Mouse (Mus musculus): Measurements from ENCODE around the gene Ccn1.
A peak's percentile ranks its signal among the peaks of the same experiment; 100 is the strongest.

Ccn1 gene

DNA sequence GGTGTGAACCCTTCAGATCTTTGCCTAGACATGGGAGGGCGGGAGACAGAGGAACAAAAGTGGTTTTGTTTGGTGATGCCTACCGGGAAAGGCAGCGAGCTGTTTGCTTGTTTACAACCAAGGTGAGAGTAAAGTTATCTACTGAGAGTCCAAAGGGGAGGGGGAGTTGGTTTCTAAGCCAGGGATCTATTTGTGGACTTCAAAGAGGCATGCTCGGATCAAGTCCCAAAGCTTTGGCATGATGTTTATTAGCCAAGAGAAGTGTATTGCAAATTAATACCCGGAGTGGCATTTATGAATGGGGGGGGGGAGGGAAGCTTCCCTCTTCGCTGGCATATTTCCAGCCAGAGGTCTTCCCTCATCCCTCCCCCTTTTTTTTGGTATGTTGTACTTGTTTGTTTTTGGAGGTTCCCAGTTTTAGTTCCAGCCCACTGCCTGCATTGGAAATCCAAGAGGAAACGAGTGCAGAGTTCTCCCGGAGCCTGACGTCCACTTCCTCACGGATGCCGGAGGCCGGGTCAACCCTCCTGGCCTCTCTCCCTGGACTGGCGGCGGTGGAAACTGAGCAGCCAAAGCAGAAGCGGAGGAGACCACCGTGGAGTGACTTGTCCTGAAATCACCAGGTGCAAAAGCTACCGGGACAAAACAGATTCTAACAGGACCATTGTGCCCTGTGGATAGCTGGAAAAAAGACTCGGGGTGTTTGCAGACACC is 674 bp upstream of the Ccn1 start:
- peak; percentile 79 to 84 for DNase-seq

DNA sequence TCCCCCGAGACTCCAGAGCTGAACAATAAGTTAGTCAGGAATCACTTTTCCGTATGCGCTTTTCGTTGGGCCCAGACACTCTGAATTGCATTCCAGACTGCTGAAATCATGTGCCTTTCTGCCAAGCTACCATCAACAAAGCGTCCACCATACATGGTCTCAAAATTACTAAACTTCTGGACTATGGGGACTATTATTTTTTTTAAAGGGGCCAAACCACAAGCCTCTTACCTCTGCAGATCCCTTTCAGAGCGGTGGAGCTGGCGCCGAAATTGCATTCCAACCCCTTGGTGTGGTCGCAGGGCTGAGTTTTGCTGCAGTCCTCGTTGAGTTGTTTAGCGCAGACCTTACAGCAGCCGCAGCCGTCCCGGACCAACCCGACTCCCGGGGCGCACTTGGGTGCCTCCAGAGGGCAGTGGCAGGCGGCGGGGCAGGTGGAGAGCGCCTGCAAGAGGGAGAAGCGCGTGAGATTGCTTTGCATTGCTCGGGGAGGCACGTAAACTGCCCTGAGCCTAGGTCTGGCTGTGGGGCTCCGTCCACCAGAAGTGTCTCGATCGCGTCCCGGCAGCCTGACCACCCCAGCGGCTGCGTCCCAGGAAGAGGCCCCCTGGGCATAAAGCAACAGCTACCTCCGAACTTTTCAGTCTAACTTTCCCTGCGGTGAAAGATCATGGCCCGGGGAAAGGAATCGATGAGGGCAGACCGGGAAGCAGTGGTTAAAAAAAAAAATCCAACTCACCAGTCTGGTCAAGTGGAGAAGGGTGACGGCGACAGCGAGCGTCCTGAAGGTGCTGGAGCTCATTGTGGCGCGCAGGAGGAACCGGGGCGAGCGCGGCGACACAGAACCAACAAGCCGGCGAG is 560 bp downstream of the Ccn1 start:
- peak; percentile 77 to 80 for DNase-seq

DNA sequence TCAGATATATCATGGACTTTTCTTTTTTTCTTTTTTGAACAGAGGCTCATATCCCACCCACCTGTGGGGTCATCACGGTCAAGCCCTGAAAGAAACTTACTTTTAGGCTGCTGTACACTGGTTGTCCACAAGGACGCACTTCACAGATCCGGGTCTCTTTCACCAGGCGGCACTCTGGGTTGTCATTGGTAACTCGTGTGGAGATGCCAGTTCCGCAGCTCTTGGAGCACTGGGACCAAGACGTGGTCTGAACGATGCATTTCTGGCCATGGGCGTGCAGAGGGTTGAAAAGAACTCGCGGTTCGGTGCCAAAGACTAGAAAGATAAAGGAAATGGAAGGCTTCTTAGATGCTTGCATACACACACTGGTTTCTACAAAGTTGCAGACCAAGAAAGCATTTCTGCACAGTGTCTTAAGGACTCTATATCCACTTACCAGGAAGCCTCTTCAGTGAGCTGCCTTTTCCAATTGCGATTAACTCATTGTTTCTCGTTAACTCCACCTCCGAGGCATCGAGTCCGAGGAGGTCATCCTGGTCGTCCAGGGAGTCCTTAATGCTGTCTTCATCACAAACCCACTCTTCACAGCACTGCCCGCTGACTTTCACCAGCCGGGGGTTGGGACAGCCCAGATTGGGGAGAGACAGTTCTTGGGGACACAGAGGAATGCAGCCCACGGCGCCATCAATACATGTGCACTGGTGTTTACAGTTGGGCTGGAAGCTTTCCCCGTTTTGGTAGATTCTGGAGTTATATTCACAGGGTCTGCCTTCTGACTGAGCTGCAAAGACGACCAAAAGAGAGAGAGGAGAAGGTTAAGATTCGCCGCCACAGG is 1.5 kb downstream of the Ccn1 start:
- peak; percentile 58 for DNase-seq

DNA sequence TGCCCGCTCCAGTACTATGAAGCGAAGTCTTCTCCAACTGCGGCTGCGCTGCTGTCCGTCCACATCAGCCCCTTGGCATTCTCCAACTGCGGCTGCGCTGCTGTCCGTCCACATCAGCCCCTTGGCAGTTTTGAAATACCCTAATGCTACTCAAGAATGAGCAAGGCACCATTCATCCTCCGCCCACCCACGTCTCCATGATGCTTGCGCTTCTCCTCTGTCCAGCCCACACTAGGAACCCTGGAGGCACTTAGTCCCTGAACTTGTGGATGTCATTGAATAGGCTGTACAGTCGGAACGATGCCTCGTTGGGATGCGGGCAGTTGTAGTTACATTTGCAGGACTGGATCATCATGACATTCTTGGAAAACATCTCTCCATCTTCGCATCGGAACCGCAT is 2.4 kb downstream of the Ccn1 start:
- no peak for DNase-seq

DNA sequence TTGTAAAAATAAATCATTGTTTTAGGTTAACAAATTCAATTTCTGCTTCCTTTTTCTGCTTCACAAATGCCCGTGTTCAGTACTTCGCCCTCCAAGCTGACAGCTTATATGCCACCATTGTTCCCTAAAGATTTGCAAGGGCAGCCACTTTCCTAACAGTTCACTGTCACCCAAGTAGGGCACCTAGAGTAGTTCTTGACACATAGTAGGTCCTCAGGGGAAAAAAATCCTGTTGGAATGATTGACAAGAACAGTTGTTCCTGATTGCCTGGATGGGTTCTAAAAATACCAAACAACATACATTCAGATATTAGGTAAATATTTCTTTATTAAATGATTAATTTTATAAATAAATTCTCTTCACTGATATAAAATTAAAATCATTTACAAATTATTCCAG is 3.1 kb downstream of the Ccn1 start:
- DNase-seq = no peak

DNA sequence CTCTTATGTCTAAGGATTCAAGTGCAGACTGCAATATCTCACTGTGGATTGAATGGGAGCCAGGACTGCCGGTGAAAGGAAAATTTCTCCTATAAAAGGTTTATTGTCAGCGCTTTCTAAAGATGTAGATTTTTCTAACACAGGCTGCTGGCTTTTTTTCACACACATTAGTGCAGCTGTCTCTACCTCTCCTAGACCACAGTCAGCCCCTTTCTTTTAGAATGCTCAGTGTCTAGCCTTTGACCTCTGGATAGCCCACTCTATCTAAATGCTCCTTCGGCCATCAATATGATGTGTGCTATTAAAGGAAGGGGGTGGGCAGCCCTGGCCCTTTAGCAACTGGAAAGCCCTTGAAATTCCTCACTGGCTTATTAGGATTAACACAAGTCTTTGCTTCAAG is 3.8 kb downstream of the Ccn1 start:
- DNase-seq = no peak

DNA sequence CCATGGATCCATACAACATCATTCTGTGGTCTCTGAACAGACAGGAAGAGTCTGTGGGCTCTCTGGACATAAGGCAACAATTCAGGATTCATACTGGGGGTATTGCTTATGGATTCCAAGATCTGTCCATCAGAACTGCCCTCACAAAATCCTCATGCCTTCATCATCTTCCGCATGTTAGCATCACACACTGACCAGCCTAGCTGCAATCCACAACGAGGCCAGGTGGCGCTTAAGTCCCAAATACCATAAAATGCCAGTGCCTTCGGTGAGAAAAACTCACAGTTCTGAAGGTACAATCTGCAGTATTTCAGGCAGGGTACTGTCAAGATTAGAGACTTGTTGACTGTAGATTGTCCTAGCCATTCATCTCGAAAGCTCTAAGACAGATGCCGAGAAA is 4.3 kb downstream of the Ccn1 start:
- no peak for DNase-seq

DNA sequence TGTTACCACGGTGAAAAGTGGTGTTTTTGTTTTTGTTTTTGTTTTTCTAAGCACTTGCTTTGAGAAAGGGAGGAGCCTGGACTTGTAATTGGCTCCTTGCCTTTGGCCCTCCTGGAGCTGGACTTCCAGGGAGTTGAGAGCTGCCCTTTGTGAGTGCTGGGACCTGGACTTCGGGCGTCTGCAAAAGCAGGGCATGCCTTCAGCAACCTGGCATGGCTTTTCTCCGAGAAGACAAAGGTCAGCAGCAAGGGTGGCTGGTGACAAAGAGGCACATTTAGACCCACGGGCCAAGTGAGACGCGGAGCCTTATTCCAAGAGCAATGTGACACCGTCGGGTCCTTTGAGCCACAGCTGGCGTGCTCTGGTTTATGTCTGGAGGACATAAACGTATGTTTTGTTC is 6.9 kb downstream of the Ccn1 start:
- no peak for DNase-seq

DNA sequence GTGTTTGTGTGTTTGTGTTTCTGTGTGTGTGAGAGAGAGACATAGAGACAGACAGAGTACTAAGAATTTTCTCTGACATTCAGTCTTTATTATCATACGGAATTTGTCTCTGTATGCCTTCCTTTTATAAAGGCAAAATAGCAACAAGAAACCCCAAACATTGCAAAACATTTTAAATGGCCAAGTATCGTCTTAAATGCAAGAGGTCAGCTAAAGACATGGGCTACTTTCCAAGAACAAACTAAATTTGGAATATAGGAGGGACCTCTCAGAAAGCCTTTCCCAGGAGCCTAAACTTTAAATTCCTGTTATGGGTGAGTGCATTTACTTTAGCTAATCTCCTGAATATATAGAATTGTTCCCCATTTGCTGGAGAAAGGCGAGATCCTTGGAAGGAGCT is 7.9 kb downstream of the Ccn1 start:
- no peak for DNase-seq

DNA sequence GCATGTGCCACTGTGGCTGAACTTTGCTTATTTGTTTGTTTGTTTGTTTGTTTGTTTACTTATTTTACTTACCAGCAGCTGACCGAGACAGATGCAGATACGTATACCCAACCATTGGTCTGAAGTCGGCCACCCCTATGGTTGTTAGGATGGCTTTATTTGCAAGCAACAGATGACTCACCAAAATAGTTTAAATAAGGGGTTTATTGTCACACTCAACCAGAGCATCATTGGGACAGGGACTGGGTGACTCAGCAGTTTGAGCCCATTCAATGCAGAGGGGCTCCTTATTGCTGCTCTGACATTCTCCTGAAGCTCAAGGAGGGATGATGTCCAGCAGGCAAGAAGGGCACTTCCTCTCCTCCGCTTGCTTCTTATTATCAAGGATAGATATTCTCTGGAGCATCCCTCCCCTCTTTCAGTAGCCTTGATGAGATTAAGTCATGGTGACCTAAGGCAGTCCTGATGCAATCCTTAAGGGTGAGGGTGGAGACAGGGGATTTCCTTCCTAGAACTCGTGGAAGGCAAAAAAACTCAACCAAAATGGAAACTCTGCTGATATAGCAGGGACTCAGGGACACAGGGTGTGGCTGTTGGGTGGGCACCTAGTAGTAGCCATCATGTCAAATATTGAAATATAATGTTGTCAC is 8.6 kb downstream of the Ccn1 start:
- DNase-seq = no peak

DNA sequence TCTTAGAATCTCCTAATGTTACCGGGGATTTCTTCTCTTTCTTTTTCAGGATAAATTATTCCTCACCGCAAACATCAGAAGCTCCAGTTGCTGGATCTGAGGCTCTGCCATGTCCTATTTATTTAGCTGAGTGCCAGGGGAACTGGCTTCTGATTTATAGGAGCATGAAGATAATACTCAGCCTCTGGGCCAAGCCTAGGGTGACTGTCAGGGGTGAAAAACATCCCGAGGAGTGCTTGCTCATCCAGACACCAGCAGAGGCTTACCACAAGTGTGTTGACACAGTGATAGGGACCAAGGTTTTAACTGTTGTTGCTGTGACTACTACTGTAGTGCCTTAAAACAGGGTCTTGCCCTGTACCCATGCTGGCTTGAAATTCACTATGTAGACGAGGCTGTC is 9.2 kb downstream of the Ccn1 start:
- no peak for DNase-seq

DNA sequence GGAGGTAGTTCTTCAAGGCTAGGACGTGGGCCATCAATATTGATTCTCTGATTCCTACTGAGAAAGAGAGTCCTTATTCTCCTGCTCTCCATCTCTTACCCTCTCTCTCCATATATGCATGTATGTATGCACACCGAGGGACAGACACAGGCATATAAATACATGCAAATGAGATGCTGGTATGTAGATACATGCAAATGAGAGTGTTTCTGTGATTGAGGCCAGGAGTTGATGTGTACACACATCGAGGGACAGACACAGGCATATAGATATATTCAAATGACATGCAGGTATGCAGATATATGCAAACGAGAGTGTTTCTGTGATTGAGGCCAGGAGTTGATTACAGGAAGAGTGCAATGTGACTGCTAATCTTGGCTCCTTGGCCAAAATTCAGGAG is 9.6 kb downstream of the Ccn1 start:
- DNase-seq = no peak

DNA sequence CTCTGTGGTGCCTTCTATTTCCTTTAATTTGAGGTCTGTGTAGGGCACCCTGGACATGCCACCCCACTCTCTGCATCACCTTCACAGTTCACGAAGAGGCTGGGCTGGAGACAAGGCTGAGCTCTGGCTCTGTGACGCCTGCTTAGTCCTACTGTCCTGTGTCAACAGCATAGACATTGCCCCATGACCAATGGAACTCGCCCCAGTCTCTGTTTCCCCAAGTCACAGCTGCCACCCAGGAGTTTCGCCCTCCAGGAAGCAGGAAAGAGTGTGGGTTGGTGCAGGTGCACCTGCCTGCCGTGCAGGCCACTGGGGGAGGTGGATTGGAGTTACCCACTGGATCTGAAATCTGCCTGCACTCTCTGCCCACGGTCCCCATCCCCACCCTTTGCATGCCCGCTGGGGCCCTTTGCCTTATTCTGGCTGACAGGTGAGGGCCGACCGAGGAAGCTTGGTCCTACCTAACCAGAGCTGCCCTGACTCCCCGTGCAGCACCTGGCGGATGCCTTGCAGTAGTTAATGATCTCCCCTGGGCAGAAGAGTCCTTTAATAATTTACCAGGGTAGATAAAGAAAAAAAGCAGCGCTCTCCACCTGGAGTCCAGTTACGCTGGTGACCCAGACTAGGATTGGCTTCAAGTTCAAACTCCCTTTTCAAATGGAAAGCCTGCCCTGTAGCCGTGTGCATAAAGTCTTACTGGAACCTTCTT is 15.6 kb downstream of the Ccn1 start:
- DNase-seq = no peak

DNA sequence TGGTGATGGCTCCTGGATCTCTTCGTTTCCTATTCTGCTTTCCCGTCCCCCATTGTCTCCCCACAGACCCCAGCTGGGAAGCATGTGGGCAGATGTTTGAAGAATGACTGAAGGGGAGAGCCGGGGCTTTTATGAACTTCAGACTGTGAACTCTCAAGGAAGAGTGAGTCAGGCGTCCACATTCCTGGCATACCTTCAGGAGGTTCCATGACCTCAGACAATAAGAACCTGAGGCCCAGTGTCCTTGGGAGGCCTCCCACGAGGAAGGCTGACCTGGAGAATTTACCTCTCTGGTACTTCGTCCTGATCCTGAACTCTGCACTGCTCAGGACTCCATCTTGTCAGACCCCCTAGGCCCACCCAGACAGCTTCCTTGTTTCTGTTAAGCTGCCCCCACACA is 16.9 kb downstream of the Ccn1 start:
- no peak for DNase-seq

DNA sequence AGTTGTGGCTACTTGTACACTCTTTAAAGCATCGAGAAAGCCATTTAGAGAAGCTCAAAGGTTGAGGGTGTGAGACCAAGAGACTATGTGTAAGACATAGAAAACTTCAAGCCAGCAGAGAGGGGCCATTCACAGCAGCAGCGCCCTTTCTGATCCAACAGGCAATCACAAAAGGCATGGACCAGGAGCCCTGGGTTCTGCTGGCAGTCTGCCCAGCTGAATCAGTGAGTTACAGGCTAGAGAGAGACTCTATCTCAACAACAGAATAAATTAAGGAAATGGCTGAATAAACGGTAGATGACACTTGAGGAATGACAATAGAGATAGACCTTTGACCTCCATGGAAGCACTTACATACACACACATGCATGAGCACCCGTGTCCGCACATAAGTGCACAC is 21.1 kb downstream of the Ccn1 start:
- peak; percentile 49 to 74 for DNase-seq

DNA sequence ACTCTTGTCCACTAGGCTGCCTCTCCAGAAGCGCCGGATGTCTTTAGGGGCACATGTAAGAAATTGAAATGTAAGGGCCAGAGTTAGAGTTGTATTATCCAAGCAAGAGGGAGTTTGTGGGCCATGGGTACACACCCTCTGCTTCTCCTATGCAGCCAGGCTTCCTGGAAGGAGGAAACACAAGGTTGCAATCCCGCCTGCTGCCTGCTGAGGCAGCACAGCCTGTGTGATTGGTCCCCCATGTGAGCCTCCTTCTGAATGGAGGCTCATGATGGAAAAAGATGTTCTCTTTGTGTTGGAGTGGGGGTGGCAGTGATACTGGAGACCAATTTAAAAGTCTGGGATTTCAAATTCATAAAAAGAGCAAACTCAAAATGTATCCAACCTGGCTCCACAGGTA is 22.0 kb downstream of the Ccn1 start:
- DNase-seq = peak; percentile 48 to 64

DNA sequence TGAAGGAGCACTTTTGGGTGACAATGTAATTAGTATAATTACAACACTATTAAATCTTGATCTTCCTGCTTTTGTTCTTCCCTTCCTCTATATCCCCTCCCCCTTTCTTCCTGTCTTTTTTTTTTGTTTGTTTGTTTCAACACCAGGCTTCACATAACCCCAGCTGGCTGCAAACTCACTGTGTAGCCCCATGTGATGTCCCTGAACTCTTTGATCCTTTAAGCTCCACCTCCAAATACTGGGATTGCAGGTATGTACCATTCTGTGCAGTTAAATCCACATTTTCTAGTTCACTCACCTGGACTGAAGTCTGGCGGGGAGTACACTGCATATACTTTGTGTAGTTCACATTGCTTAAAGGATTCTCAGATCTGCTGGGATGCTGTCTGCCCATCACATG is 23.7 kb downstream of the Ccn1 start:
- no peak for DNase-seq

DNA sequence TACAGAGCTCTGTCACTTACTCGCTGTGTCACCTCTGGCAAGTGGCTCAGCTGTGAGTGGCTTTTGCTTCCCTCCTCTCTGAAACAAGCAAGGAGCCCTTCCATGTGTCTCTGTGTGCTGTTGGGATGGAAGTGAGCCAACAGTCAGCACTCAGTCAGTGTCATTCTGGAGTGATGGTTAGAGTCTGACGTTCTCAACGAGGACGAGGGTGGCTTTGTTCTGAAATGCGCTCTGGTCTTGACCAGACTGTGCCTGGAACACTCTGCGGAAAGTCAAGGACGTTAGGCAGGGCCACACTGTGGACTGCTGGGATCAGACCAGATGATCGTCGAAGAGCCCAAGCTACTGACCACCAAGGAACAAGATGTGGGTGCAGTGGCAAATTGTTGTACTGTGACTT is 24.2 kb downstream of the Ccn1 start:
- DNase-seq = no peak

DNA sequence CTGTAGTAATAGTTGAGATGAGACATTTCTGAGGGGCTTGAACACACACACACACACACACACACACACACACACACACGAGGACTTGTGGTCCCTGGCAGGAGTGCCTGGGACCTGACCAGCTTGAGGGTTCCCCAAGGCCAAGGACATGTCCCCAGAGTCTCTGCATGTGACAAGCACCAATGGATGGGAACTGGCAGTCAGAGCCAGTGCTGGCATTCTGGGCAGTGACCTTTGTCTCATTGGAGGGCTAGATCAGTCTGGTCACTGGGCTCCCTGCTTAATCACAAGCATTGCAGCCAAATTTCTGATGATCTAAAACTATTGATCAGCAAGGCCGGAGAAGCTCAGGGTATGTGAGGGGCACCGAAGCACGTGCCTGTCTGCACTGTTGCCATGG is 25.0 kb downstream of the Ccn1 start:
- no peak for DNase-seq

DNA sequence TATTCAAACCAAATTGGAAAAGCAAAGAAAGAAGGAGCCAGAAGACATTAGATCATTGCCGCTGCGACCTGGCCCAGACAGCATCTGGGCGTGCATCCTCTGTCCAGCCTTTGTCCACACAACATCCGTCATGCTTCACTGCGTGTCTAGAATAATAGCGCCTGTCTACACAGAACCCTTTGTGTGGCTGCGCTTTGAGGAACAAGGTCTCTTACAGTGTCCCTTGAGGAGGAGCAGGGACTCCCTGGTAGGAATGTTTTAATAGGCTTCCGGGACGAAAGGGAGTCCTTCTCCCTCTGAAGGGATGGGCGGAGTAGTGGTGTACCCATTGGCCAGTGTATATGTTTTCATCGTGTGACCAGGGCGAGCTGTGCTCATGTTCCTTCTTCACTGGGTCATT is 26.7 kb downstream of the Ccn1 start:
- DNase-seq = peak; percentile 28 to 42

DNA sequence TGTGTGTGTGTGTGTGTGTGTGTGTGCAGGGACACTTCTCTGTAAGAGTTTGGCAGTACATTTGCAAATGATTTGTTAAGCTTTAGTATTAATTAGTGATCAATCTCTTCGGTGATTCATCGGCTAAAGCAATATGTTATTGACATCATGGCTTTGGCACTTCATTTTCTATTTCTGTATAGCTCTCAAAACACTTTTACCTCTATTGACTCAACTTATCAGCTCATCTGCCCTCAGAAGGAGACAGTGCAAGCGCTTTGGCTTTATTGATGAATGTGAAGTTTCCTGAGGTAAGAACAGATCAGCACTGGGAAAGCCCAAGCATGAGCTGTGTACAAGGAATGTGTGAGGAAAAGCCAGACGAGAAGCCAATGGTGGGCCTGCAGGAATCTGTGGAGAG is 28.6 kb downstream of the Ccn1 start:
- DNase-seq = no peak

DNA sequence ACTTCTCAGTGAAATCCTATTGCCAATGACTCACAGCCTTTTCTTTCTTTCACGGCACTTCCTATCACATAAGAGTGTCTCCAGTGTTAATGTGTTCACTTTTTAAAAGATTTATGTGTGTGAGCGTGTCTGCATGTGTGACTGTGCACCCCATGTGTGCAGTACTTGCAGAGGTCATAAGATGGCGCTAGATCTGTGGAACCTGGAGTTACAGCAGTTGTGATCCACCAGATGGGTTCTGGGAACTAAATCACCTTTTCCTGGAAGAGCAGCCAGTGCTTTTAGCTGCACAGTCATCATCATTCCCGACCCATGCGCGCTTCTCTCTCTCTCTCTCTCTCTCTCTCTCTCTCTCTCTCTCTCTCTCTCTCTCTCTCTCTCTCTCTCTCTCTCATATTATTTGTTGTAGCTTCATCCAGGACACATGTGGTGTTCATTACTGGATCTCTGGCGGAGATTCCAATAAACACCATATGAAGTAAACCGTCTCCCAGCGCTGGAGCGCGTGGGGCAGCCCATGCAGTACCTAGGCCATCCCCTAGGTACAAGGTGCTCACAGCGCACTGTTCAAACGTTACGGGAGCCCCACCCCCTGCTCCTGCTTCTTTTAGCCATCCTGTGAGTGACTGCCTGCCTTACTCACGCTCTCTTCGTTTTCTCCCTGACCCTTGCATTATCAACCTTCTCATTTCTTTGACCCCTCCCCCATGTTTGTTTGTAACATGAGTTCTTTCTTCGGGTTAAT is 30.0 kb downstream of the Ccn1 start:
- DNase-seq = no peak

Data from lung, postnatal 4 days (tissue).